Mouse (Mus musculus): ENCODE results near the gene Poc1a.

The Poc1a gene

GRCm38 (mm10) chr9:106302446-106303150 lies 21.7 kb downstream of the Poc1a start:
- no peak for DNase-seq

GRCm38 (mm10) chr9:106303460-106303960 lies 22.6 kb downstream of the Poc1a start:
- DNase-seq: no peak

- no peak for DNase-seq
Measured at GRCm38 (mm10) chr9:106305228-106305627, 24.4 kb downstream of the Poc1a start.

GRCm38 (mm10) chr9:106306662-106307351 lies 25.9 kb downstream of the Poc1a start:
- DNase-seq: peak in 1 of 2 experiments; percentile 23

GRCm38 (mm10) chr9:106308151-106308550 lies 27.3 kb downstream of the Poc1a start:
- DNase-seq: no peak

- DNase-seq: no peak
Measured at GRCm38 (mm10) chr9:106308555-106308954, 27.7 kb downstream of the Poc1a start.

- no peak for DNase-seq
Measured at GRCm38 (mm10) chr9:106308983-106309382, 28.1 kb downstream of the Poc1a start.

GRCm38 (mm10) chr9:106309859-106310258 lies 29.0 kb downstream of the Poc1a start:
- no peak for DNase-seq

- DNase-seq: no peak
Measured at GRCm38 (mm10) chr9:106311625-106312191, 30.8 kb downstream of the Poc1a start.

GRCm38 (mm10) chr9:106312950-106313360 lies 32.1 kb downstream of the Poc1a start:
- no peak for DNase-seq

GRCm38 (mm10) chr9:106314196-106314595 lies 33.3 kb downstream of the Poc1a start:
- DNase-seq: no peak

GRCm38 (mm10) chr9:106318074-106318473 lies 37.2 kb downstream of the Poc1a start:
- no peak for DNase-seq

GRCm38 (mm10) chr9:106319095-106319494 lies 38.2 kb downstream of the Poc1a start:
- DNase-seq: no peak

- no peak for DNase-seq
Measured at GRCm38 (mm10) chr9:106322497-106322896, 41.6 kb downstream of the Poc1a start.

- DNase-seq: no peak
Measured at GRCm38 (mm10) chr9:106326241-106326640, 45.4 kb downstream of the Poc1a start.

GRCm38 (mm10) chr9:106327125-106327809 lies 46.4 kb downstream of the Poc1a start:
- DNase-seq: no peak

- no peak for DNase-seq
Measured at GRCm38 (mm10) chr9:106328068-106328610, 47.3 kb downstream of the Poc1a start.

- DNase-seq: no peak
Measured at GRCm38 (mm10) chr9:106328772-106329511, 48.1 kb downstream of the Poc1a start.

GRCm38 (mm10) chr9:106332746-106333145 lies 51.9 kb downstream of the Poc1a start:
- no peak for DNase-seq

- DNase-seq: no peak
Measured at GRCm38 (mm10) chr9:106337620-106338019, 56.8 kb downstream of the Poc1a start.

GRCm38 (mm10) chr9:106338462-106339172 lies 57.8 kb downstream of the Poc1a start:
- no peak for DNase-seq
